Mouse (Mus musculus) kidney, postnatal 4 days (tissue): ENCODE results near the gene Fitm2.
"Not testable (repeated sequence)": the region's sequence is repeated elsewhere in the genome, so short reads cannot be mapped to it uniquely, and the experiment has no call there.

Experiments
- DNase-seq, 2 experiments: peaks; one replicate each; pipeline ENCODE4 v3.0.0; 2021; ENCODE audit warnings: mixed read lengths in 2 of 2

Gene Fitm2

GRCm38 (mm10) chr2:163462801-163463200 is 9.6 kb downstream of the Fitm2 start:
- DNase-seq = no peak

GRCm38 (mm10) chr2:163462386-163462785 is 10.0 kb downstream of the Fitm2 start:
- DNase-seq = no peak

DNA sequence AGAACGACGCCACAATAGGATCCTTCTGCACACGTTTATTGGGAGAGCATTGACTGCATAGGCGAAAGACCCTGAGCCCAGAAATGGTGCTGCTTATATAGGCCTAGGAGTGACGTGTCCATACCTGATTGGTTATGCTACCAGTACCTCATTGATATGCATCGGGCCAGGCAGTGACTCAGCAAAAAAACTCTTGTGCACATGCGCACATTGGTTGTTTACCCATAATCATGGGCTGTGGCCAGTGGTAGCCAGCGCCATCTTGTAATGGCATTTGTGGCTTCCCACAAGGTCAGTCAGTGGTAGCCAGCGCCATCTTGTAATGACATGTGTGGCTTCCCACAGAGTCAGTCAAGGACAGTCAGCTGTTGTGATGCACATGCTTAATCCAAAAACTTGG is 11.1 kb downstream of the Fitm2 start:
- DNase-seq = not testable (repeated sequence)

- no peak for DNase-seq
Measured at GRCm38 (mm10) chr2:163460622-163461021, 11.8 kb downstream of the Fitm2 start.

GRCm38 (mm10) chr2:163459380-163459779 is 13.0 kb downstream of the Fitm2 start:
- DNase-seq = no peak

DNA sequence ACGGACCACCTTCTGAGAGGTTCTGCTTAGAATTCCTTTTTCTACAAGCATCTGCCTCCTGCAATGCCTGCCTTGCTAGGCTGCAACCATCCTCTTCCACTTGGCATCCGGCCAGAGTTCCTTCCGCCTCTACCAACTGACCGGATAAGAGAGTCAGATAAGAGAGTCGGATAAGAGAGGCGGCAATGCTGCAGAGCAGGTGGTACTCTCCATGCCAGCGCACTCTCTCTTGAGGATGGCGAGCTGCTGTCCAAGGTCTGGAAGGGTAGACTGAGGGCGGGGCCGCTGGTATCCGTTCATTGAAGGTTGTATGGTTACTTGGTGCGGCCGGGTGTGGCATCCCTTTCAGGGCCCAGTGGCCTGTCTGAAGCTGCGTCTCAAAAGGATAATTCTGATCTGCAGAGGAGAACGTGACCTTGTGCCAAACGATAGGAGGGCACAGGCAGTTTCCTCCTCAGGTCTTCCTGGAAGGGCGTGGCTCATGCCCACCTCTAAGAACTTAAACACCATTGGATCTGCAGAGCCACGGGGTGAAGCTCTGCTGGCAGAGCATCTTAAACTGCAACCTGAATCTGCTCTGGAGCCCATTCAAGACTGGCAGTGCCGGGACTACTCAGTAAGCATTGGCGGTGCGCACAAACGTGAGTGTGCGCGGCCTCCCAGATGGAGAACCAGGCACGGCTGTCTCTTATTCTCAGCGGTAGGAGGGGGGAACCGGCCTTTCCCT is 13.7 kb downstream of the Fitm2 start:
- DNase-seq = peak in 1 of 2 experiments; percentile 26

DNA sequence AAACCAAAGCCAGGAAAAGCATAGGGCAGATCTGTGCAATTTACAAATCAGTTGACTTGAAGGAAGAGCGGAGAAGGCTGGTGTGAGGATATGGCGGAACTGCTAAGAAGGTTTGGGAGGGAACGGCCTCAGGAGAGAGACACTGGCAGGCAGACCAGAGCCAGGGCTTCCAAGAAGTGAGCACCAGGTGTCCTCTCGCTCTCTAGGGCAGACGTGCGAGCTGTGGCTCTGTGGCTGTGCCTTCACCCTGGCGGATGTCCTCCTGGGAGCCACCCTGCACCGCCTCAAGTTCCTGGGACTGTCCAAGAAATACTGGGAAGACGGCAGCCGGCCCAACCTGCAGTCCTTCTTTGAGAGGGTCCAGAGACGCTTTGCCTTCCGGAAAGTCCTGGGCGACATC is 19.1 kb downstream of the Fitm2 start:
- no peak for DNase-seq

DNA sequence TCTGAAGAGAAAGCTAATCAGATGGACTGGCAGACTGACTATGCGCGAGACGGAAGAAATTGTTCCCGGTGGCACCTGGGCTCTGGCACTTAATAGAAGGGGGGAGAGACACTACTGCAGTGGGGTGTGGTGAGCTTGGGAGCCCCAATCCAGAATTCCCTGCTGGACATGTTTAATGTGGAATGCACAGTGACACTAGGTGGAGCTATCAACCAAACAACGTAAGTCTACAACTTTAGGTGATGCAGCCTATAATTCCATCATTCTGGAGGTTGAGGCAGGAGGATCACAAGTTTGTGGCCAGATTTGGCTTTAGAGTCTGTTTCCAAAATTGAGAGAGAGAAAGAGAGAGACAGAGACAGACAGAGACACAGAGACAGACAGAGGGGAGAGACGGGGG is 19.7 kb downstream of the Fitm2 start:
- DNase-seq = no peak

DNA sequence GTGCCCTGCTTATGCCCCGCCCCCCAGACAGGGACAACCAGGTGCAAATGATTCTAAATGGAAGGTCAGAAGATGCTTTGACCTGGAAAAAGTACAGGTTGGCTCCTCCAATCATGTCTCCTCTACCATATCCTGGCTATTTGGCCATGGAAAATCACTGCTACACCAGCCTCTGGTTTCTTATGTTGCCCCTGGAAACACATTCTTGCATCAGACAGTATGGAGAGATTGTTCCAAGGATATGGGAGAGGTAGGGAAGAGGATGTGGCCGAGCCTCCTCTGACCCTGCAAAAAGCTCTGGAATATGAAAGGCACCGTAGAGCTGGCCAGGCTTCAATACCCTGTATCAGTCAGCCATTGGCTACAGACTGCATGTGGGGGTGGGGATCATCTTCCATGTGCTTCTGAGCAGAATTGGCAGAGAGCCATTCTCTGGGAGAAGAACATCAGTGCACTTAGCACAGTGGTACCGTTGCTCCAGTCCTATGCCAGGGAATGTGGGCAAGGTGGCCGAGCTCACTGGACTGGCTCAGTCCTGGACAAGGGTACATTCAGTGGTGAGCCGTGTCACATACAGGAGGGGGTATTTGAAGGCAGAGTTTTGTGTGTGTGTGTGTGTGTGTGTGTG is 21.6 kb downstream of the Fitm2 start:
- DNase-seq = no peak

DNA sequence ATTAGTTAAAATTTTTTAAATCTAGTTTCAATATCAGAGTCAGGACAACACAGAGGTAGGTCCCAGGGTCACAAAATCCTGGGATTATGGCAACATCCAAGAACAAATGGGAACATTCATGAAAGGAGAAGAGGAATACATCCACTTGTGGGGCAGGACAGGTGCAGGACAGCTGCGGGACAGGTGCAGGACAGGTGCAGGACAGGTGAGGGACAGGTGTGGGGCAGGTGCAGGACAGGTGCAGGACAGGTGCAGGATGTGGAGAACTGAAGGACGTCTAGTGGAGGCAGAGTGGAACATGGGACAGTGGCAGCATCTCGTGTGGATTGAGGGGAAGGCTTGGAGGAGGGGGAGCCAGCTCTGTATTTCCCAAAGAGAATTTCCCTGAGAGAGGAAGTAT is 23.2 kb downstream of the Fitm2 start:
- DNase-seq = no peak

GRCm38 (mm10) chr2:163447375-163447774 is 25.1 kb downstream of the Fitm2 start:
- DNase-seq = no peak

GRCm38 (mm10) chr2:163444017-163444416 is 28.4 kb downstream of the Fitm2 start:
- DNase-seq = no peak

DNA sequence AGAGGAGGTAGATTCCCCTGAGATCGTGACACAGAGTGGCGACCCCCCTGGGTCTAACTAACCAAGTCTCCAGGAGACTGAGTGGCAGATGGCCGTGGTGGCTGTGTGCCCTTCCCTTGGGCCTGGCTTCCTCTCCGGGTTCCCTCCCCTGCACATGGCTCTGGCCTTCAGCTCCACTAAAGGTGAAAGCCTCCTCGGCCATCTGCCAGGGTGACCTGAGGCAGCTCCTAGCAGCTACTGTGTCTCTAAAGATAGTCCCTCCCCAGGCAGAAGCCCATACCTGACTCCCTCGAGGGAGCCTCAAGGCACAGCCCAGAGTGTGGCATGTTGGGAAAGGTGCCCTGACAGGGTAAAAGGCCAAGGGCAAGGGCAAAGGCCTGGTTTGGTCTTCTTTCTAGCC is 28.9 kb downstream of the Fitm2 start:
- DNase-seq = no peak

DNA sequence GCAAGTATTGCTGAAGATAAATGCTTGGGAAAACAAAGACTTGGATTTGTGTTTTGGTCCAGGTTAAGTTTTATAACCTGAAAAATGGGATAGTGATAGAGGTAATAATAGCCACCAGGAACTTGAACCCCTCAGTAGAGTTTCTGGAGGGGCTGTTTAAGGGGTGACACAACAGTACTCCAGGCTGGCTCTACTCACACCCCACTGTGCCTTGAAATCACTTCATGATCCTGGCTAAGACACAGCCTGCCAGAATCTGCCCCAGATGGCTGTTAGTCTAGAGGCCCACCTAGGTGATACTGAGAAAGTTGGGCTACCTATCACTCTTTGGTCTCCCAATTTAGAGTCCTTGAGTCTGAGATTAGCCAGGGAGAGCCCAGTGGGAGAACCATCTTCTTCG is 32.9 kb downstream of the Fitm2 start:
- DNase-seq = no peak

DNA sequence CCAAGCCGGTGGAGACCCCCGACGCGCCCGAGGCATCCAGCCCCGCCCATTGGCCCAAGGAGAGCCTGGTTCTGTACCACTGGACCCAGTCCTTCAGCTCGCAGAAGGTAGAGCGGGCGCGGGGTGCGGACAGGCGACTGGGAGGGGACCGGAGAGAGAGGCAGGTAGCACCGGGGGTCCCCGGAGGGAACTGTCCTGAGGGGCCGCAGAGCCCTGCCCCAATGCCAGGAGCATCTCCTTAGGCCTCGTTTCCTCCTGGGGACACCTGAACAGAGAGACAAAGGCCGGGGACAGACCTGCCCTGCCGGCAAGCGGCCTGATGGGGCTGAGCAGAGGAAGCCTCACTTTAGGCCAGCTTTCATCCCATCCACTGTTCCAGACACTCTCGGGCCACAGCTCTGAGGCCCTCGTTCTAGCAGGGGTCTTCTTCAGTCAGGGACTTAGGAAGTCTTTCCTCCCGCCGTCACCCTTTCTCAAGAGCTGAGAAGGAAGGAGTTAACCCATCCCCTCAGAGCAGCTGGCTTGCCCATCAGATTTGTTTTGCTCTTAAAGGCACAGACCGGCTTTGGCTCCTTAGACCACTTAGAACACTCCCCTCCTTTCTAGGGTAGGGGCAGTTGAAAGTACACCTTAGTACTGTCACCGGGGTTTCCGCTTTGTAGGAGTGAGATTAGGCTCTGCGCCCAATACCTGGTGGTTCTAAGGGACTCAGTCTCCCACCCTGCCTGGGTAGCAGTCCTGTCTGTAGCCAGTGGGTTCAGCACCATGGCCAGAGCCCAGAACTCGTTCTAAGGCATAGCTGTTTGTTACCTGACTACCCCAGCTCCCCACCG is 33.6 kb downstream of the Fitm2 start:
- peak; percentile 87 to 88 for DNase-seq

DNA sequence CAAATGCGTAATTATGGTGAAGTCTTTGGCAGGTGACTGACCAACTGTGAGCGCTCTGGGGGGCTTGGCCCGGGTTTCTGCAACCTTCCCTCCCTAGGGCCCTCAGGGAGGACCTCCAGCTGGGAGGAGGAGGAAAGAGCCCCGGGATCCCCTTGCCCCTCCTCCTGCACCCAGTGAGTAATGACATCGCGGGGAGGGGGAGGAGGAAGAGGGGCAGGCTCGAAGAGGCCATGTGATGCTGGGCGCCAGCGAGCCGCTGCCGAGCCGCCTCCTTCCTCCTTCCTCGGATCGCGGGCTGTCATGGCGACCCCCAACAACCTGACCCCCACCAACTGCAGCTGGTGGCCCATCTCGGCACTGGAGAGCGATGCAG is 34.2 kb downstream of the Fitm2 start, which contains the start of gene Gdap1l1:
Gene Gdap1l1, plus strand, starts transcription at position 231 of the 373 bp plus-strand sequence.
- DNase-seq = peak in 1 of 2 experiments; percentile 20

GRCm38 (mm10) chr2:163437800-163438199 is 34.6 kb downstream of the Fitm2 start:
- no peak for DNase-seq

- no peak for DNase-seq
Measured at GRCm38 (mm10) chr2:163433971-163434370, 38.5 kb downstream of the Fitm2 start.

- DNase-seq = no peak
Measured at GRCm38 (mm10) chr2:163431289-163431688, 41.1 kb downstream of the Fitm2 start.

DNA sequence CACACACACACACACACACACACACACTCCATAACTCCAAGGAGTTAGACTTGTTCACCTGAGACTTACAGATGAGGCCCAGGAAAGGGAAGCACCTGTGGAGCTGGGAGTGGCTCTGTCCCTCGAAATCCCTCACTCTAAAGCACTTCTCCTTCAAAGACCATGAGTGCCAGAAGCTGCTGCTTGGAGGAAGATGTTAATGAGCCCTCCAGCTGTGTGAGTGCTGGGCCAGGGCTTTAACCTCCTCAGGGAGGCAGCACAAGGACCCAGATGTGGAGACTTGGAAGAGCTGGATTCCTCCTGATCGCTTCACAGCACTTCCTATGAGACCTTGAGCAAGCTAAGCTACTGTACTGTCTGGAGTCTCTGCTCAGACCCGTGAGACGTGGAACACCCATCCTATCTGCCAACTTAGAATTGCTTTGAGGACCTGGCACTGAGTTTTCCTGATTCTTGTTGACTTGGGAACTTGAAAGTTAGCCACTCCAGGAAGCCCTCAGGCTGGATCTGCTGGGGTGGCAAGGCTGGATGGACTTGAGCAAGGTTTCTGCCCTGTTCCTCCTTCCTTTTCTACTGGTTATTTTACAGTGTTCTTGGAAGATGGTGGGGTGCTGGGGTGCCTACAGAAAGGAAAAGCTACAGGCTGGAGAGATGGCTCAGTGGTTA is 44.0 kb downstream of the Fitm2 start:
- DNase-seq = no peak

GRCm38 (mm10) chr2:163424597-163424996 is 47.8 kb downstream of the Fitm2 start, which contains the start of gene Oser1:
TSS of gene Oser1 (minus strand) at chr2:163424697.
- no peak for DNase-seq

- DNase-seq = peak in 1 of 2 experiments; percentile 9
Measured at GRCm38 (mm10) chr2:163422895-163423660, 49.4 kb downstream of the Fitm2 start.
